ENCODE assay signal across 16 mouse cellular contexts in the genomic region with DNA sequence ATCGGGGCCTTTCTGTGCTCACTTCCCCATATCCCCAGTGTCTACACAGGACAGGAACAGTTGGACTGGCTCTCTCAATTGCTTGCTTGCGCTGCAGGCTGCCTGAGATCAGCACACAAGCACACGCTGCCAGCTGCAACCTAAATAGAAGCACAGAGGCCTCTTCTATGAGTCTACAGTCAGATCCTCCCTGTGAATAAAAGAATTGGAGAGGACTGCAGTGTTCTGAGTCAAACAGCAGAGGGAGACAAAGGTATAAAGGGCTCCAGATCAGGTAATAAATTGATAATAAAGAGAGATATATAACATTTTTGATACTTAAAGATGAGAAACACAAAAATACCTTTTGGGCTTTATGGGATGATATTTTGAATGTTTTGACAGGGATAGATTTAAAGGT. TPM values are rescaled to one million over a fixed set of nuclear protein-coding genes. Genes with fewer than 3 reads are reported as not detected.
DNase-seq lines count a peak whose midpoint lies in the region; ATAC-seq lines count a peak whose summit lies in the region.
"Had no signal": no experiment of that assay in that cellular context is flagged by ENCODE, and none has a peak within 500 bp of the region (broad histone marks: within the 10 kb centered on the region; RNA-seq: fewer than 3 reads in every experiment).

No protein-coding gene starts in this region.

- H3K4me1 ChIP-seq in hindbrain, embryonic 13.5 days (replicated peaks), result no peaks in the 10 kb centered on the region

- peak; percentile 4 for DNase-seq in embryo, embryonic 10 days (ENCODE audit: low spot score)
- no peak for DNase-seq in embryo, embryonic 9.5 days (ENCODE audit: extremely low spot score)
- DNase-seq in layer of hippocampus, adult 11-12 months (ENCODE audit: low spot score), result peak; percentile 7
- DNase-seq in layer of hippocampus, adult 8-10 months (ENCODE audit: low spot score in 2 of 2), result no peak
- DNase-seq in thymus, postnatal 4 days, result peak; percentile 7
- no peak for DNase-seq in thymus, postnatal 36 days
- DNase-seq in spleen, adult 12 weeks (ENCODE audit: low spot score), result no peak
- DNase-seq: cerebellum, adult 2 months had no signal

- no peak overlapping the region for H3K4me2 ChIP-seq in hindbrain, embryonic 13.5 days
- H3K4me2 ChIP-seq: midbrain, embryonic 11.5 days had no signal

- no peaks in the 10 kb centered on the region for H3K9me3 ChIP-seq in hindbrain, embryonic 13.5 days

- H3K4me3 ChIP-seq in hindbrain, embryonic 13.5 days, result no peak overlapping the region
- H3K4me3 ChIP-seq: erythroblast, embryonic 14.5 days had no signal

- no peak for ATAC-seq in hindbrain, embryonic 13.5 days (ENCODE audit: low FRiP score)

- H3K9ac ChIP-seq in hindbrain, embryonic 13.5 days, result no peak overlapping the region

- no peak overlapping the region for H3K27ac ChIP-seq in hindbrain, embryonic 13.5 days

- H3K36me3 ChIP-seq in hindbrain, embryonic 13.5 days, result no peaks in the 10 kb centered on the region

- H3K27me3 ChIP-seq in hindbrain, embryonic 13.5 days, result no peaks in the 10 kb centered on the region

- WGBS in hindbrain, embryonic 13.5 days, result 64% methylated on average over 3 of the region's 3 CpGs

RNA-seq across cellular contexts. Expression of a gene that starts 17.2 kb away (rescaled TPM):
- total RNA-seq in layer of hippocampus, adult 8-10 months (2022), result not detected
- 0.83 and 0.99 TPM in 2 replicates for polyA plus RNA-seq in hindbrain, embryonic 13.5 days (2015; fragmentation: Nextera tagmentation; extraction: Ambion mirVana)
- total RNA-seq: liver, adult 2 months had no signal
- polyA plus RNA-seq: C2C12; erythroblast, embryonic 14.5 days; gonadal fat pad, adult 2 months; large intestine, adult 2 months; liver, adult 2 months; midbrain, embryonic 11.5 days; stomach, embryonic 14.5 days had no signal

RNA-seq across cellular contexts. Expression of a gene that starts 56.2 kb away (rescaled TPM):
- total RNA-seq in layer of hippocampus, adult 8-10 months (2022), result under 1 TPM in 1 of 4 experiments, not detected in 3; 0.30 TPM
- polyA plus RNA-seq in hindbrain, embryonic 13.5 days (2015; fragmentation: Nextera tagmentation; extraction: Ambion mirVana), result not detected in 2 replicates
- total RNA-seq: liver, adult 2 months had no signal
- polyA plus RNA-seq: gonadal fat pad, adult 2 months; large intestine, adult 2 months; liver, adult 2 months; midbrain, embryonic 11.5 days; stomach, embryonic 14.5 days had no signal

RNA-seq across cellular contexts. Expression of a gene that starts 59.4 kb away (rescaled TPM):
- 10 to 100 TPM; 52.4 to 90.2 (median 73.6) TPM for total RNA-seq in layer of hippocampus, adult 8-10 months (2022)
- polyA plus RNA-seq in hindbrain, embryonic 13.5 days (2015; fragmentation: Nextera tagmentation; extraction: Ambion mirVana), result 179 and 205 TPM in 2 replicates

Comparison
In these comparisons a context has a peak if more than half of its experiments do, and no peak if none do; other contexts are left out.
1. DNase-seq: peak in embryo, embryonic 10 days (single experiment), layer of hippocampus, adult 11-12 months (single experiment) and thymus, postnatal 4 days (single experiment); none in embryo, embryonic 9.5 days (single experiment), layer of hippocampus, adult 8-10 months (0 of 2), thymus, postnatal 36 days (0 of 2) and spleen, adult 12 weeks (single experiment).